Mouse (Mus musculus): ENCODE data around the gene Gdap2.

Gene Gdap2

GRCm38 (mm10) chr3:100162315-100163105, at the start of gene Gdap2, which contains the start of gene Wdr3:
Gene Gdap2 (plus strand): TSS chr3:100162381.
Gene Wdr3 (minus strand): TSS chr3:100162407.
- DNase-seq (ENCODE audit: extremely low spot score), result peak; percentile 88

- DNase-seq (ENCODE audit: extremely low spot score), result no peak
Measured at GRCm38 (mm10) chr3:100118681-100119080, 43.5 kb upstream of the Gdap2 start.

GRCm38 (mm10) chr3:100121961-100122360, 40.2 kb upstream of the Gdap2 start:
- DNase-seq (ENCODE audit: extremely low spot score), result no peak

- no peak for DNase-seq (ENCODE audit: extremely low spot score)
Measured at GRCm38 (mm10) chr3:100122445-100122844, 39.7 kb upstream of the Gdap2 start.

- no peak for DNase-seq (ENCODE audit: extremely low spot score)
Measured at GRCm38 (mm10) chr3:100160682-100161445, 1.3 kb upstream of the Gdap2 start.

- no peak for DNase-seq (ENCODE audit: extremely low spot score)
Measured at GRCm38 (mm10) chr3:100161665-100162314, 391 bp upstream of the Gdap2 start.

GRCm38 (mm10) chr3:100163556-100163955, 1.4 kb downstream of the Gdap2 start:
- no peak for DNase-seq (ENCODE audit: extremely low spot score)

GRCm38 (mm10) chr3:100164991-100165390, 2.8 kb downstream of the Gdap2 start:
- no peak for DNase-seq (ENCODE audit: extremely low spot score)

GRCm38 (mm10) chr3:100176031-100176430, 13.8 kb downstream of the Gdap2 start:
- no peak for DNase-seq (ENCODE audit: extremely low spot score)

- DNase-seq (ENCODE audit: extremely low spot score), result no peak
Measured at GRCm38 (mm10) chr3:100180471-100180870, 18.3 kb downstream of the Gdap2 start.

- peak; percentile 69 for DNase-seq (ENCODE audit: extremely low spot score)
Measured at GRCm38 (mm10) chr3:100189444-100189843, 27.3 kb downstream of the Gdap2 start.

GRCm38 (mm10) chr3:100189861-100190260, 27.7 kb downstream of the Gdap2 start:
- no peak for DNase-seq (ENCODE audit: extremely low spot score)

GRCm38 (mm10) chr3:100194210-100194609, 32.0 kb downstream of the Gdap2 start:
- peak; percentile 17 for DNase-seq (ENCODE audit: extremely low spot score)

GRCm38 (mm10) chr3:100201554-100201953, 39.4 kb downstream of the Gdap2 start:
- DNase-seq (ENCODE audit: extremely low spot score), result no peak

GRCm38 (mm10) chr3:100206973-100207372, 44.8 kb downstream of the Gdap2 start:
- no peak for DNase-seq (ENCODE audit: extremely low spot score)

- no peak for DNase-seq (ENCODE audit: extremely low spot score)
Measured at GRCm38 (mm10) chr3:100215469-100215868, 53.3 kb downstream of the Gdap2 start.

GRCm38 (mm10) chr3:100225326-100225959, 63.3 kb downstream of the Gdap2 start:
- DNase-seq (ENCODE audit: extremely low spot score), result no peak

GRCm38 (mm10) chr3:100227509-100227908, 65.3 kb downstream of the Gdap2 start:
- no peak for DNase-seq (ENCODE audit: extremely low spot score)

GRCm38 (mm10) chr3:100228981-100229380, 66.8 kb downstream of the Gdap2 start:
- DNase-seq (ENCODE audit: extremely low spot score), result no peak

GRCm38 (mm10) chr3:100236725-100237436, 74.7 kb downstream of the Gdap2 start:
- DNase-seq (ENCODE audit: extremely low spot score), result no peak

- no peak for DNase-seq (ENCODE audit: extremely low spot score)
Measured at GRCm38 (mm10) chr3:100242230-100242629, 80.0 kb downstream of the Gdap2 start.

Data from embryo, embryonic 9.5 days (tissue).